Comparison of ENCODE assay signal across 32 mouse cellular contexts in genomic region chr6:147838846-147839245, GRCm38 (mm10).
"Had no signal": no experiment of that assay in that cellular context is flagged by ENCODE, and none has a peak within 500 bp of the region (broad histone marks: within the 10 kb centered on the region; RNA-seq: fewer than 3 reads in every experiment).

No protein-coding gene starts in this region.

- H3K27ac ChIP-seq: limb, embryonic 10.5 days; limb, embryonic 12.5 days; limb, embryonic 13.5 days; limb, embryonic 15.5 days; liver, embryonic 12.5 days; liver, embryonic 13.5 days; liver, embryonic 14.5 days; liver, embryonic 15.5 days; lung, embryonic 15.5 days; macrophage; midbrain, embryonic 10.5 days; midbrain, embryonic 12.5 days; midbrain, embryonic 13.5 days; midbrain, embryonic 15.5 days; neural tube, embryonic 12.5 days; neural tube, embryonic 13.5 days had no signal

- H3K36me3 ChIP-seq: limb, embryonic 10.5 days; limb, embryonic 12.5 days; limb, embryonic 13.5 days; limb, embryonic 15.5 days; liver, embryonic 12.5 days; liver, embryonic 13.5 days; liver, embryonic 15.5 days; lung, embryonic 15.5 days; midbrain, embryonic 10.5 days; midbrain, embryonic 12.5 days; midbrain, embryonic 13.5 days; midbrain, embryonic 15.5 days; neural tube, embryonic 12.5 days; neural tube, embryonic 13.5 days had no signal

- H3K4me2 ChIP-seq: limb, embryonic 12.5 days; limb, embryonic 13.5 days; limb, embryonic 15.5 days; liver, embryonic 12.5 days; liver, embryonic 13.5 days; liver, embryonic 15.5 days; lung, embryonic 14.5 days; lung, embryonic 15.5 days; midbrain, embryonic 11.5 days; midbrain, embryonic 12.5 days; midbrain, embryonic 13.5 days; midbrain, embryonic 15.5 days; neural tube, embryonic 12.5 days; neural tube, embryonic 13.5 days had no signal

- H3K4me3 ChIP-seq: limb, embryonic 10.5 days; limb, embryonic 12.5 days; limb, embryonic 13.5 days; limb, embryonic 15.5 days; liver, embryonic 12.5 days; liver, embryonic 13.5 days; liver, embryonic 15.5 days; lung, embryonic 15.5 days; megakaryocyte, embryonic 14.5 days; midbrain, embryonic 10.5 days; midbrain, embryonic 12.5 days; midbrain, embryonic 13.5 days; midbrain, embryonic 15.5 days; myocyte; neural tube, embryonic 12.5 days; neural tube, embryonic 13.5 days had no signal

- H3K9me3 ChIP-seq: limb, embryonic 10.5 days; limb, embryonic 12.5 days; limb, embryonic 13.5 days; limb, embryonic 15.5 days; liver, embryonic 12.5 days; liver, embryonic 13.5 days; liver, embryonic 15.5 days; lung, embryonic 15.5 days; megakaryocyte, embryonic 14.5 days; midbrain, embryonic 10.5 days; midbrain, embryonic 12.5 days; midbrain, embryonic 13.5 days; midbrain, embryonic 15.5 days; neural tube, embryonic 12.5 days; neural tube, embryonic 13.5 days had no signal

- H3K9ac ChIP-seq: limb, embryonic 12.5 days; limb, embryonic 13.5 days; limb, embryonic 15.5 days; liver, embryonic 12.5 days; liver, embryonic 13.5 days; liver, embryonic 14.5 days; liver, embryonic 15.5 days; liver, postnatal 0 days; lung, embryonic 14.5 days; lung, embryonic 15.5 days; midbrain, embryonic 12.5 days; midbrain, embryonic 13.5 days; midbrain, embryonic 15.5 days; neural tube, embryonic 12.5 days; neural tube, embryonic 13.5 days had no signal

- H3K4me1 ChIP-seq: limb, embryonic 10.5 days; limb, embryonic 12.5 days; liver, embryonic 12.5 days; liver, embryonic 13.5 days; liver, embryonic 15.5 days; lung, embryonic 15.5 days; megakaryocyte, embryonic 14.5 days; midbrain, embryonic 10.5 days; midbrain, embryonic 12.5 days; midbrain, embryonic 13.5 days; midbrain, embryonic 15.5 days; neural tube, embryonic 12.5 days; neural tube, embryonic 13.5 days had no signal

- H3K27me3 ChIP-seq: limb, embryonic 12.5 days; limb, embryonic 13.5 days; limb, embryonic 15.5 days; liver, embryonic 12.5 days; liver, embryonic 13.5 days; liver, embryonic 15.5 days; lung, embryonic 15.5 days; megakaryocyte, embryonic 14.5 days; midbrain, embryonic 12.5 days; midbrain, embryonic 13.5 days; midbrain, embryonic 15.5 days; neural tube, embryonic 12.5 days; neural tube, embryonic 13.5 days had no signal

- ATAC-seq: liver, embryonic 12.5 days; liver, postnatal 0 days; lung, postnatal 0 days; midbrain, embryonic 13.5 days; midbrain, embryonic 15.5 days; midbrain, embryonic 16.5 days had no signal

- DNase-seq: left cerebral cortex, postnatal 4 days; liver; liver, embryonic 13.5 days; liver, postnatal 0 days; lung, adult 18-20 months; lung, adult 2 months; lung, embryonic 14.5 days; lung, postnatal 10 days; lung, postnatal 14 days; lung, postnatal 36 days; lung, postnatal 4 days; midbrain, embryonic 14.5 days had no signal
